In the genomic region with DNA sequence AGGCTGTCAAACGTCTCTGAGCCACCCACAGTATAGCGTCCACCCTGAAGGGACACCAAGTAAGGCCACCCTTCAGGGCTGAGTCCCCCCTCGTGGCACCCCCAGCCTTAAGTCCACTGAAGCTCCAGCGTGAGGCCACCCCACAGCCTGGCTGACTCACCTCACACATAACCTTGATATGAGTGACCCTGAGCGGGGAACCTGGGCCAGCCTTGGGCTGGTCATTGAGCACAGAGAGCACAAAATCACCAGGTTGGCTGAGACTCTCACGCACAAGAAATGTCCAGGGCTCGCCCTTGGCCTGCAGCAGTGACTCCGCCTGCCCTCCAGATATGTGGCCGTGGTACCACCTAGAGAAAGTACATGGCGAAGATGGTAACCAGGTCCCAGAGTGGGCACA, we compare ENCODE assay signal across 22 mouse cellular contexts. TPM values are rescaled to one million over a fixed set of nuclear protein-coding genes. Genes with fewer than 3 reads are reported as not detected.
"Had no signal": no experiment of that assay in that cellular context is flagged by ENCODE, and none has a peak within 500 bp of the region (broad histone marks: within the 10 kb centered on the region; RNA-seq: fewer than 3 reads in every experiment).

No protein-coding gene starts in this region.

- H3K27me3 ChIP-seq: limb, embryonic 12.5 days; liver, embryonic 13.5 days; lung, embryonic 15.5 days; neural tube, embryonic 15.5 days had no signal

- DNase-seq: kidney, postnatal 25 days; layer of hippocampus, postnatal 36 days; liver; liver, embryonic 13.5 days; liver, postnatal 0 days; lung, postnatal 14 days; right cerebral cortex, adult 18-20 months; right cerebral cortex, postnatal 25 days; thymus, adult 2 months; thymus, postnatal 25 days had no signal

- ATAC-seq: liver, postnatal 0 days; midbrain, embryonic 13.5 days had no signal

- H3K27ac ChIP-seq: limb, embryonic 12.5 days; lung, embryonic 15.5 days; midbrain, embryonic 13.5 days; neural tube, embryonic 15.5 days had no signal

- H3K4me1 ChIP-seq: midbrain, embryonic 13.5 days; neural tube, embryonic 15.5 days had no signal

- H3K36me3 ChIP-seq: limb, embryonic 12.5 days; lung, embryonic 15.5 days; midbrain, embryonic 13.5 days; neural tube, embryonic 15.5 days had no signal

- H3K4me2 ChIP-seq: limb, embryonic 12.5 days; liver, embryonic 13.5 days; lung, embryonic 15.5 days; midbrain, embryonic 13.5 days; neural tube, embryonic 15.5 days had no signal

- H3K9ac ChIP-seq: limb, embryonic 12.5 days; liver, embryonic 13.5 days; liver, postnatal 0 days; lung, embryonic 15.5 days; midbrain, embryonic 13.5 days; neural tube, embryonic 15.5 days had no signal

- H3K9me3 ChIP-seq: limb, embryonic 12.5 days; liver, embryonic 13.5 days; lung, embryonic 15.5 days; midbrain, embryonic 13.5 days; neural tube, embryonic 15.5 days had no signal

- H3K4me3 ChIP-seq: limb, embryonic 12.5 days; liver, embryonic 13.5 days; lung, embryonic 15.5 days; midbrain, embryonic 13.5 days; myocyte; neural tube, embryonic 15.5 days had no signal

RNA-seq across cellular contexts. Expression of a gene that starts 27.2 kb away (rescaled TPM):
- total RNA-seq: layer of hippocampus, postnatal 36 days; left cerebral cortex, postnatal 36 days; midbrain, postnatal 0 days had no signal
- polyA plus RNA-seq: kidney, embryonic 16.5 days; limb, embryonic 12.5 days; liver, embryonic 13.5 days; liver, postnatal 0 days; lung, embryonic 15.5 days; midbrain, embryonic 13.5 days; midbrain, postnatal 0 days; myocyte; neural tube, embryonic 11.5 days; neural tube, embryonic 15.5 days; small intestine, adult 2 months; stomach, embryonic 14.5 days; thymus, adult 2 months; urinary bladder, adult 2 months had no signal
